Mouse (Mus musculus) MEL (cell line): Measurements from ENCODE around the gene Fam129a. TPM values are rescaled to one million over a fixed set of nuclear protein-coding genes. Genes with fewer than 3 reads are reported as not detected.

Experiments
- DNase-seq: peaks from one replicate; pipeline ENCODE4 v3.0.0; 2011; ENCODE audit warnings: low read depth, low spot score
- H3K27ac ChIP-seq: 2 replicates; pipeline ENCODE4 v1.5.1; 2012; ENCODE audit warnings: low read depth, mild to moderate bottlenecking, control low read depth, low read length, moderate library complexity; ENCODE audit not compliant: control insufficient read depth
- H3K27me3 ChIP-seq, 2 experiments: fragments of 150-350 bp in 1 of 2; sonication (generic) in 1 of 2; 2 replicates each; pipeline ENCODE4 v1.6.1; 2012; ENCODE audit warnings: low read length in 2 of 2, mild to moderate bottlenecking in 2 of 2, improper control_type of control experiment in 1 of 2, moderate library complexity in 1 of 2; ENCODE audit not compliant: insufficient read depth in 2 of 2, control insufficient read depth in 1 of 2
- H3K36me3 ChIP-seq, 2 experiments: 2 replicates each; pipeline ENCODE4 v1.6.1; 2012 to 2014; ENCODE audit warnings: low read length in 2 of 2, improper control_type of control experiment in 1 of 2, inconsistent platforms in 1 of 2, mild to moderate bottlenecking in 1 of 2; ENCODE audit not compliant: insufficient read depth in 2 of 2, control insufficient read depth in 1 of 2
- H3K4me1 ChIP-seq, 2 experiments: fragments of 150-350 bp in 1 of 2; sonication (generic) in 1 of 2; 2 replicates each; pipeline ENCODE4 v1.6.1; 2012; ENCODE audit warnings: low read length in 2 of 2, improper control_type of control experiment in 1 of 2, mild to moderate bottlenecking in 1 of 2; ENCODE audit not compliant: insufficient read depth in 2 of 2, control insufficient read depth in 1 of 2
- H3K4me3 ChIP-seq, 2 experiments: fragments of 150-350 bp in 1 of 2; sonication (generic) in 1 of 2; 2 replicates each; pipeline ENCODE4 v1.5.1; 2012; ENCODE audit warnings: low read depth in 2 of 2, low read length in 2 of 2, mild to moderate bottlenecking in 2 of 2, moderate library complexity in 2 of 2, control low read depth in 1 of 2, improper control_type of control experiment in 1 of 2; ENCODE audit not compliant: control insufficient read depth in 1 of 2, insufficient read depth in 1 of 2
- H3K79me2 ChIP-seq: 2 replicates; pipeline ENCODE4 v1.6.1; 2012; ENCODE audit warnings: mild to moderate bottlenecking, low read length, moderate library complexity; ENCODE audit not compliant: control insufficient read depth, poor library complexity, insufficient read depth
- H3K9ac ChIP-seq: 2 replicates; pipeline ENCODE4 v1.6.1; 2012; ENCODE audit warnings: low read depth, mild to moderate bottlenecking, control low read depth, low read length, moderate library complexity; ENCODE audit not compliant: control insufficient read depth, poor library complexity, severe bottlenecking
- H3K9me3 ChIP-seq: fragments of 150-350 bp; sonication (generic); replicated peaks from 2 replicates; pipeline ENCODE4 v1.6.1; 2012; ENCODE audit warnings: mild to moderate bottlenecking, low read length, improper control_type of control experiment, moderate library complexity; ENCODE audit not compliant: insufficient read depth
- BHLHE40 ChIP-seq: IDR thresholded peaks from 2 replicates; pipeline ENCODE4 v1.6.1; 2012; ENCODE audit warnings: low read depth, mild to moderate bottlenecking, inconsistent platforms, low read length, improper control_type of control experiment, borderline replicate concordance
- CHD1 ChIP-seq: IDR thresholded peaks from 2 replicates; pipeline ENCODE4 v1.6.1; 2012; ENCODE audit warnings: low read depth, mild to moderate bottlenecking, inconsistent platforms, low read length, improper control_type of control experiment
- ELF1 ChIP-seq: IDR thresholded peaks from 2 replicates; pipeline ENCODE4 v1.6.1; 2014; ENCODE audit warnings: low read depth, mild to moderate bottlenecking, inconsistent platforms, low read length, improper control_type of control experiment, moderate library complexity
- EP300 ChIP-seq, 2 experiments: IDR thresholded peaks; 2 replicates each; pipeline ENCODE4 v1.6.1; 2011; ENCODE audit warnings: improper control_type of control experiment in 2 of 2, low read length in 2 of 2, low read depth in 1 of 2, mild to moderate bottlenecking in 1 of 2
- ETS1 ChIP-seq: IDR thresholded peaks from 2 replicates; pipeline ENCODE4 v1.6.1; 2012; ENCODE audit warnings: low read depth, mild to moderate bottlenecking, inconsistent platforms, low read length, improper control_type of control experiment, moderate library complexity
- GABPA ChIP-seq: IDR thresholded peaks from 2 replicates; pipeline ENCODE4 v1.6.1; 2012; ENCODE audit warnings: low read depth, mild to moderate bottlenecking, inconsistent platforms, low read length, improper control_type of control experiment, moderate library complexity
- GATA1 ChIP-seq: IDR thresholded peaks from 2 replicates; pipeline ENCODE4 v1.6.1; 2011; ENCODE audit warnings: low read depth, low read length, improper control_type of control experiment
- HCFC1 ChIP-seq: IDR thresholded peaks from 2 replicates; pipeline ENCODE4 v1.6.1; 2012; ENCODE audit warnings: low read depth, mild to moderate bottlenecking, inconsistent platforms, low read length, improper control_type of control experiment, moderate library complexity
- JUND ChIP-seq: IDR thresholded peaks from 2 replicates; pipeline ENCODE4 v1.6.1; 2011; ENCODE audit warnings: low read depth, mild to moderate bottlenecking, improper control_type of control experiment, low read length
- KAT2A ChIP-seq: conservative IDR thresholded peaks from 2 replicates; pipeline ENCODE4 v1.6.1; 2012; ENCODE audit warnings: low read depth, low read length, improper control_type of control experiment, inconsistent platforms
- MAZ ChIP-seq: IDR thresholded peaks from 2 replicates; pipeline ENCODE4 v1.6.1; 2012; ENCODE audit warnings: low read depth, mild to moderate bottlenecking, inconsistent platforms, low read length, improper control_type of control experiment
- MEF2A ChIP-seq: IDR thresholded peaks from 2 replicates; pipeline ENCODE4 v1.6.1; 2014; ENCODE audit warnings: low read depth, mild to moderate bottlenecking, inconsistent platforms, low read length, improper control_type of control experiment; ENCODE audit not compliant: poor library complexity, insufficient replicate concordance, severe bottlenecking; ENCODE audit errors: extremely low read depth
- MXI1 ChIP-seq: IDR thresholded peaks from 2 replicates; pipeline ENCODE4 v1.6.1; 2011; ENCODE audit warnings: mild to moderate bottlenecking, low read depth, low read length, improper control_type of control experiment
- MYB ChIP-seq: IDR thresholded peaks from 2 replicates; pipeline ENCODE4 v1.6.1; 2011; ENCODE audit warnings: mild to moderate bottlenecking, low read depth, low read length, improper control_type of control experiment
- MYC ChIP-seq: IDR thresholded peaks from 2 replicates; pipeline ENCODE4 v1.6.1; 2011; ENCODE audit warnings: low read depth, mild to moderate bottlenecking, low read length, improper control_type of control experiment, moderate library complexity
- NRF1 ChIP-seq: IDR thresholded peaks from 2 replicates; pipeline ENCODE4 v1.6.1; 2014; ENCODE audit warnings: low read depth, mild to moderate bottlenecking, inconsistent platforms, low read length, improper control_type of control experiment, moderate library complexity; ENCODE audit not compliant: poor library complexity, insufficient read depth, severe bottlenecking
- POLR2AphosphoS2 ChIP-seq: IDR thresholded peaks from 2 replicates; pipeline ENCODE4 v1.6.1; 2011; ENCODE audit warnings: low read length, improper control_type of control experiment
- POLR2AphosphoS5 ChIP-seq: IDR thresholded peaks from 2 replicates; pipeline ENCODE4 v1.6.1; 2012; ENCODE audit warnings: low read depth, borderline replicate concordance, mild to moderate bottlenecking, inconsistent platforms, low read length, moderate library complexity, mixed read lengths
- RCOR1 ChIP-seq: IDR thresholded peaks from 2 replicates; pipeline ENCODE4 v1.6.1; 2012; ENCODE audit warnings: low read depth, mild to moderate bottlenecking, inconsistent platforms, low read length, improper control_type of control experiment
- SIN3A ChIP-seq: IDR thresholded peaks from 2 replicates; pipeline ENCODE4 v1.6.1; 2012; ENCODE audit warnings: low read length, improper control_type of control experiment, inconsistent platforms
- SMC3 ChIP-seq: IDR thresholded peaks from 2 replicates; pipeline ENCODE4 v1.6.1; 2011; ENCODE audit warnings: low read depth, low read length, improper control_type of control experiment
- TBP ChIP-seq: IDR thresholded peaks from 2 replicates; pipeline ENCODE4 v1.8.0; 2011; ENCODE audit warnings: low read depth, low read length, improper control_type of control experiment
- USF1 ChIP-seq: IDR thresholded peaks from 2 replicates; pipeline ENCODE4 v1.6.1; 2014; ENCODE audit warnings: low read depth, mild to moderate bottlenecking, inconsistent platforms, low read length, improper control_type of control experiment, moderate library complexity
- USF2 ChIP-seq, 2 experiments: IDR thresholded peaks; 2 replicates each; pipeline ENCODE4 v1.6.1; 2011 to 2012; ENCODE audit warnings: improper control_type of control experiment in 2 of 2, low read length in 2 of 2, borderline replicate concordance in 1 of 2, inconsistent platforms in 1 of 2, low read depth in 1 of 2, mild to moderate bottlenecking in 1 of 2; ENCODE audit not compliant: insufficient read depth in 1 of 2
- ZC3H11A ChIP-seq: IDR thresholded peaks from 2 replicates; pipeline ENCODE4 v1.6.1; 2012; ENCODE audit warnings: low read depth, mild to moderate bottlenecking, inconsistent platforms, low read length, improper control_type of control experiment
- ZKSCAN1 ChIP-seq: IDR thresholded peaks from 2 replicates; pipeline ENCODE4 v1.6.1; 2012; ENCODE audit warnings: low read depth, mild to moderate bottlenecking, inconsistent platforms, low read length, improper control_type of control experiment, moderate library complexity
- ZMIZ1 ChIP-seq: IDR thresholded peaks from 2 replicates; pipeline ENCODE4 v1.6.1; 2012; ENCODE audit warnings: low read depth, mild to moderate bottlenecking, inconsistent platforms, low read length, improper control_type of control experiment, moderate library complexity
- ZNF384 ChIP-seq: IDR thresholded peaks from 2 replicates; pipeline ENCODE4 v1.6.1; 2012; ENCODE audit warnings: low read depth, mild to moderate bottlenecking, inconsistent platforms, low read length, improper control_type of control experiment
- polyA plus RNA-seq, 2 experiments: library from polyadenylated mRNA; stranded (reverse) in 1 of 2; unstranded in 1 of 2; fragments of >175 nt in 1 of 2; fragments of >200 nt in 1 of 2; gene quantifications; 2 replicates each; pipeline versions ENCODE4 v1.2.1 to v1.2.4; 2012; ENCODE audit warnings: low replicate concordance in 2 of 2, low read depth in 1 of 2; ENCODE audit not compliant: insufficient read length in 2 of 2, insufficient read depth in 1 of 2, missing spikeins in 1 of 2
- total RNA-seq: library from RNA; depleted of rRNA; stranded (reverse); fragments of 300-350 nt; gene quantifications from 2 replicates; pipeline ENCODE4 v1.2.3, GENCODE M21; 2012

Gene Fam129a
- total and polyA plus RNA-seq, 3 experiments: 3.1 to 67.5 (median 8.8) TPM

- no peaks in the 10 kb centered on the region for H3K27me3 ChIP-seq
- peak; percentile 80 for DNase-seq
- TF ChIP-seq MAZ (no peak), JUND (no peak), MYB (no peak), EP300 (IDR thresholded peaks at IDR 0.05; ENCODE audit: low read depth in 1 of 2, low read length in 2 of 2) (peak; percentile 7 to 16; a peak in 1 of 4 replicates), USF1 (no peak), POLR2AphosphoS5 (no peak), BHLHE40 (no peak), ETS1 (0 out of 2 replicates have a peak, but pooled peaks have one; percentile 12), ZC3H11A (no peak), NRF1 (0 out of 2 replicates have a peak, but pooled peaks have one; percentile 30), CHD1 (no peak), ELF1 (no peak), SMC3 (peak; percentile 0; the same call in 1 of the 2 replicates), MYC (no peak), ZKSCAN1 (no peak), USF2 (IDR thresholded peaks at IDR 0.05; ENCODE audit: borderline replicate concordance in 1 of 2, insufficient read depth in 1 of 2, low read depth in 1 of 2, low read length in 2 of 2) (no peak), POLR2AphosphoS2 (no peak), RCOR1 (0 out of 2 replicates have a peak, but pooled peaks have one; percentile 48), MEF2A (no peak), GATA1 (peak; percentile 59), GABPA (no peak), SIN3A (peak; percentile 64), ZMIZ1 (no peak), KAT2A (peak; percentile 36), MXI1 (peak; percentile 18; the same call in 1 of the 2 replicates), ZNF384 (no peak), HCFC1 (peak; percentile 13; the same call in 1 of the 2 replicates), TBP (no peak)
- peaks cover 5 to 11% of the 10 kb centered on the region in 2 experiments; a peak in 3 of 4 replicates for H3K4me1 ChIP-seq
- H3K4me3 ChIP-seq: peak overlapping the region; percentile 87 to 92
- H3K79me2 ChIP-seq: peaks cover 4% of the 10 kb centered on the region
- H3K27ac ChIP-seq: peak overlapping the region; percentile 96
- H3K36me3 ChIP-seq: peaks cover 3 to 7% of the 10 kb centered on the region in 2 experiments; a peak in 3 of 4 replicates
- H3K9me3 ChIP-seq: no peaks in the 10 kb centered on the region
- peak overlapping the region; percentile 86 for H3K9ac ChIP-seq
Measured at GRCm38 (mm10) chr1:151571838-151572578, 1.0 kb downstream of the Fam129a start.
